Mouse (Mus musculus): ENCODE data around the gene Cadm3. TPM values are rescaled to one million over a fixed set of nuclear protein-coding genes. Genes with fewer than 3 reads are reported as not detected.
A peak's percentile ranks its signal among the peaks of the same experiment; 100 is the strongest.

Gene Cadm3
- polyA plus RNA-seq, 1 experiment from 2014 or later, result 59.8 TPM

- H3K9me3 ChIP-seq (replicated peaks; ENCODE audit: control insufficient read depth, low read length), result no peaks in the 10 kb centered on the region
- DNase-seq (ENCODE audit: low spot score), result no peak
- no peaks in the 10 kb centered on the region for H3K4me1 ChIP-seq (ENCODE audit: control insufficient read depth, insufficient read depth, low read length)
- no peak overlapping the region for H3K9ac ChIP-seq (ENCODE audit: low read length)
- WGBS, result 76% methylated on average over 6 of the region's 6 CpGs
- H3K27me3 ChIP-seq (replicated peaks; ENCODE audit: control insufficient read depth, insufficient read depth, low read length), result no peaks in the 10 kb centered on the region
- H3K4me3 ChIP-seq (ENCODE audit: low read depth, low read length), result no peak overlapping the region
- no peak overlapping the region for H3K4me2 ChIP-seq (ENCODE audit: low read length)
- ATAC-seq, result no peak
- no peaks in the 10 kb centered on the region for H3K36me3 ChIP-seq (ENCODE audit: control insufficient read depth, insufficient read depth, low read length)
- no peak overlapping the region for H3K27ac ChIP-seq (ENCODE audit: low read depth, low read length)
Observed at GRCm38 (mm10) chr1:173381436-173381835, 13.9 kb upstream of the Cadm3 start.

DNA sequence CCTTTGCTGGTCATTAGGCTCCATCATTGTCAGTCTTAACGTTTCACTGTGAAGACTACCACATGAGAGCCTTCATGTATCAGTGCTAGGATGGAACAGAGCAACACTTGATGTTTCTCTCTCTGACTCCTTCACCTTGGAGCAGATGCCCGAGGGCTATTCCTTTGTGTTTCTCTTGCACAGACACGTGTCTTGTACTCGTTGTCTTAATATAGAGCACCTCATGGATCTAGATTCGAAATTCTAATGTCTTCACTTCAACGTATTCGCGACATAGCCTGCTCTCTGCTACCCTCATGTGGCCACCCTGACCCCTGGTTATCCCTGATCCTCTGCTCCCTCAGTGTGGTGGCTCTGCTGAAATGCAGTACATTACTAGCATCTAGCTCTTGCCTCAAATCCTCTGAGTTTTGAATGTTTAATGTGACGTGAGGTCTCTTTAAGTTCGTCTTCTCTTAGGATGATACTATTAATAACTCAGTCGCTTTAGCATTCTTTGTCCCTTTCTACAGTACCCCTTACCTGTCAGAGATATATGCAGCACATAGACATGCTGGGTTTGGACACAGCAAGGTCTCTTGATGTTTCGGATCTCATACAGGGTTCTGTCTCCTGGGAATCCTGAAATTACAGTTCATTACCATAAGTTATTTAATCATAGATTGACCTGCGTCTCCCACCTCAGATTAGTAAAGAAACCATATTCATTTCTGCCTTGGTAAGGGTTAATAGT, 10.1 kb upstream of the Cadm3 start:
- H3K27me3 ChIP-seq (replicated peaks; ENCODE audit: control insufficient read depth, insufficient read depth, low read length), result no peaks in the 10 kb centered on the region
- ATAC-seq, result peak; percentile 76
- no peak overlapping the region for H3K27ac ChIP-seq (ENCODE audit: low read depth, low read length)
- H3K4me2 ChIP-seq (ENCODE audit: low read length), result no peak overlapping the region
- DNase-seq (ENCODE audit: low spot score), result peak; percentile 78
- no peak overlapping the region for H3K4me3 ChIP-seq (ENCODE audit: low read depth, low read length)
- H3K9ac ChIP-seq (ENCODE audit: low read length), result no peak overlapping the region
- H3K36me3 ChIP-seq (ENCODE audit: control insufficient read depth, insufficient read depth, low read length), result no peaks in the 10 kb centered on the region
- no peaks in the 10 kb centered on the region for H3K4me1 ChIP-seq (ENCODE audit: control insufficient read depth, insufficient read depth, low read length)
- no peaks in the 10 kb centered on the region for H3K9me3 ChIP-seq (replicated peaks; ENCODE audit: control insufficient read depth, low read length)
- 36% methylated on average over 13 of the region's 13 CpGs for WGBS

DNA sequence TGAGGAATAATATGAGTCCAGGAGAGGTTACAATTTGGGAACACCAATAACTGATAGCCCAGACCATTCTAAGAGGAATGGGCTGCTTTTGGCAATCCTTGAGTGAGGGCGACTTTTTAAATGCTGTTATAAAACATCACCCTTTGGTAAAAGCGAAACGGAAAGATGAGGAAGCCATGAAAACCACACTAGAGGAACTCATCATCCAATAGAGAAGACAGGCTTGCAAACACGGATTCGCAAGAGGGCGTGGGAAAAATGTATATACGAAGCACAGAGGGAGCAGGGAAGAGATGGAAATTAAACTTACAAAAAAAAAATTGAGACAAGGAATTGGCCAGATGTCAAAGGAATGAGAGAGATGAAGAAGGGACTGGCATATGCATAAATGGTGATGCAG, 6.5 kb upstream of the Cadm3 start:
- 88% methylated on average over 7 of the region's 7 CpGs for WGBS
- no peaks in the 10 kb centered on the region for H3K27me3 ChIP-seq (replicated peaks; ENCODE audit: control insufficient read depth, insufficient read depth, low read length)

GRCm38 (mm10) chr1:173371586-173371985, 4.1 kb upstream of the Cadm3 start:
- Histone ChIP-seq H3K27ac (ENCODE audit: low read depth, low read length) (no peak overlapping the region), H3K36me3 (ENCODE audit: control insufficient read depth, insufficient read depth, low read length) (no peaks in the 10 kb centered on the region), H3K4me3 (ENCODE audit: low read depth, low read length) (no peak overlapping the region), H3K4me1 (ENCODE audit: control insufficient read depth, insufficient read depth, low read length) (peaks cover 6% of the 10 kb centered on the region; the same call in 1 of the 2 replicates), H3K9me3 (replicated peaks; ENCODE audit: control insufficient read depth, low read length) (no peaks in the 10 kb centered on the region), H3K9ac (ENCODE audit: low read length) (no peak overlapping the region), H3K27me3 (replicated peaks; ENCODE audit: control insufficient read depth, insufficient read depth, low read length) (no peaks in the 10 kb centered on the region), H3K4me2 (ENCODE audit: low read length) (no peak overlapping the region)
- ATAC-seq (no peak), DNase-seq (ENCODE audit: low spot score) (no peak)
- 72% methylated on average over 6 of the region's 6 CpGs for WGBS

More for the DNA sequence above, 6.5 kb upstream of the Cadm3 start:
- no peak for ATAC-seq
- no peak overlapping the region for H3K27ac ChIP-seq (ENCODE audit: low read depth, low read length)
- DNase-seq (ENCODE audit: low spot score), result no peak
- H3K9me3 ChIP-seq (replicated peaks; ENCODE audit: control insufficient read depth, low read length), result no peaks in the 10 kb centered on the region
- no peaks in the 10 kb centered on the region for H3K4me1 ChIP-seq (ENCODE audit: control insufficient read depth, insufficient read depth, low read length)
- H3K4me2 ChIP-seq (ENCODE audit: low read length), result no peak overlapping the region
- no peaks in the 10 kb centered on the region for H3K36me3 ChIP-seq (ENCODE audit: control insufficient read depth, insufficient read depth, low read length)
- H3K4me3 ChIP-seq (ENCODE audit: low read depth, low read length), result no peak overlapping the region
- no peak overlapping the region for H3K9ac ChIP-seq (ENCODE audit: low read length)

DNA sequence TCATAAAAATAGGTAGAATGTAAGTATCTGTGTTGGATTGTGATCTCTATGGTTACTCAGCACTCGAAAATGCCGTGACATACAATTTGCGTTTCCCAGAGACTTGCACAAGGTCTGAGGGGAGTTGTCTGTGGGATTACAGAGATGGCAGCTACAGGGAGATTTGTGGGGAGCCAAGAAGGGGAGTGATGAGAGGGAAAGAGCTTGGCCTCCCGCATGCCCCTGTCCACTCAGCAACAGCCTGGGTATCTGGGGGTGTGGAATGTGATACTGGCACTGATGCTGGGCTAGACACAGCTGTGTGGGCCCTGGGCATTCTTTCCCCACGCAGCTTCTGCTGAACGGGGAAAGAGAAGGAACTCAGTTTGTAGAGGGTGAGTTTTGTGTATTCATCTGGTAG, 3.0 kb upstream of the Cadm3 start:
- H3K9ac ChIP-seq (ENCODE audit: low read length), result no peak overlapping the region
- no peaks in the 10 kb centered on the region for H3K9me3 ChIP-seq (replicated peaks; ENCODE audit: control insufficient read depth, low read length)
- WGBS, result 67% methylated on average over 6 of the region's 6 CpGs
- no peak overlapping the region for H3K27ac ChIP-seq (ENCODE audit: low read depth, low read length)
- no peak overlapping the region for H3K4me2 ChIP-seq (ENCODE audit: low read length)
- peaks cover 15% of the 10 kb centered on the region for H3K4me1 ChIP-seq (ENCODE audit: control insufficient read depth, insufficient read depth, low read length)
- no peak overlapping the region for H3K4me3 ChIP-seq (ENCODE audit: low read depth, low read length)
- no peaks in the 10 kb centered on the region for H3K27me3 ChIP-seq (replicated peaks; ENCODE audit: control insufficient read depth, insufficient read depth, low read length)
- DNase-seq (ENCODE audit: low spot score) (no peak), ATAC-seq (no peak)
- no peaks in the 10 kb centered on the region for H3K36me3 ChIP-seq (ENCODE audit: control insufficient read depth, insufficient read depth, low read length)

DNA sequence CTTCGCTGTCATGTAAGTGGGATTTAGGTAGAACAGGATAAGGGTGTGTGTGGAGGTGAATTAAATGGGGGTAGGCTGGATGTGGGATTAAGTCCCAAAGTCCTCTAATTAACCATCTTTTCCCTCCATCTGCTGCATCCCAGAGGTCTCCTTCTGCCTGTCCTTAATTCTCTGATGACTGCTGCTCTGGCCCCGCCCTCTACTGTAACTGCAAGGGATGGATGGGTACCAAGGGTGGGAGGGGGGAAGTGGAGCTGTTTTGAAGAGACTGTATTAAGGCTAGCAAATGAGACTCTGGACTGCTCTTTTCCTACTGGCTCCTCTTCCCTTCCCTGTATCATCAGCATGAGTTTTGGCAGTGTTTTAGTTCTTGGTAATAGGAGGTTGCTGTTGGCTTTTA, 2.1 kb upstream of the Cadm3 start:
- Histone ChIP-seq H3K4me1 (ENCODE audit: control insufficient read depth, insufficient read depth, low read length) (peaks cover 19% of the 10 kb centered on the region), H3K27me3 (replicated peaks; ENCODE audit: control insufficient read depth, insufficient read depth, low read length) (no peaks in the 10 kb centered on the region), H3K27ac (ENCODE audit: low read depth, low read length) (no peak overlapping the region), H3K4me3 (ENCODE audit: low read depth, low read length) (no peak overlapping the region), H3K4me2 (ENCODE audit: low read length) (no peak overlapping the region), H3K36me3 (ENCODE audit: control insufficient read depth, insufficient read depth, low read length) (no peaks in the 10 kb centered on the region), H3K9ac (ENCODE audit: low read length) (no peak overlapping the region), H3K9me3 (replicated peaks; ENCODE audit: control insufficient read depth, low read length) (no peaks in the 10 kb centered on the region)
- no peak for ATAC-seq
- WGBS, result 80% methylated on average over 2 of the region's 2 CpGs
- DNase-seq (ENCODE audit: low spot score), result no peak

DNA sequence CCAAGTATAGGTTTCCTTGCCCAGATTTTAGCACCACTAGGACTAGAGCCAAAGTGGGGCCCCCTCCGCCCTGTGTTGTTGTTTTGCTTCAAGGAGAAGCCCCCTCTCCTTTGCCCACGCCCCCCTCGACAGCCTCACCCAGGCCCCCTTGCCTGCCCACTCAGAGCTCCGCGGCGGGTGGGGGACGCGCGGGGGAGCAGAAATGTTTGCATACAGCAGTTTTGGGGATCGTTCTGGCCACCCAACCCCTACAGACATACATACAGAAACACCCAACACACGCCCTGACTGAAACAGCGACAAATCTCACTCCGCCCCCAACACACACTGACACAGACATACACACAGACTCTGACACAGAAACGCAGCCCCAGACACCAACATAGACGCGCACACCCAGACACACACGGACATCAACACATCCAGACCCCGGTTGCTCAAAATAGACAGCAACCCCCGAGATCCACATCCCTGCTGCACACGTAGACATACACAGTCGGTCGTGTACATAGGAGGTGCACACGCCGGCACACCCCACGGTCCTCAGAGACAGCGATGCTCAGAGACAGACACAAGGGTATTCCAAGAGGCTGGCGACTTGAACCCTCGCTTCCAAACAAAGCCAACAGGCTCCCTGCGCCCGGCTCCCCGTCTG, 667 bp downstream of the Cadm3 start:
- Histone ChIP-seq H3K4me3 (ENCODE audit: low read depth, low read length) (peak overlapping the region; percentile 90), H3K27ac (ENCODE audit: low read depth, low read length) (peak overlapping the region; percentile 87), H3K9ac (ENCODE audit: low read length) (peak overlapping the region; percentile 93), H3K36me3 (ENCODE audit: control insufficient read depth, insufficient read depth, low read length) (0 out of 2 replicates have a peak, but pooled peaks cover 7% of the 10 kb centered on the region), H3K4me1 (ENCODE audit: control insufficient read depth, insufficient read depth, low read length) (peaks cover 23% of the 10 kb centered on the region), H3K9me3 (replicated peaks; ENCODE audit: control insufficient read depth, low read length) (no peaks in the 10 kb centered on the region), H3K4me2 (ENCODE audit: low read length) (peak overlapping the region; percentile 81), H3K27me3 (replicated peaks; ENCODE audit: control insufficient read depth, insufficient read depth, low read length) (no peaks in the 10 kb centered on the region)
- ATAC-seq, result peak; percentile 72
- peak; percentile 71 for DNase-seq (ENCODE audit: low spot score)
- WGBS, result under 1% methylated on average over 31 of the region's 31 CpGs

DNA sequence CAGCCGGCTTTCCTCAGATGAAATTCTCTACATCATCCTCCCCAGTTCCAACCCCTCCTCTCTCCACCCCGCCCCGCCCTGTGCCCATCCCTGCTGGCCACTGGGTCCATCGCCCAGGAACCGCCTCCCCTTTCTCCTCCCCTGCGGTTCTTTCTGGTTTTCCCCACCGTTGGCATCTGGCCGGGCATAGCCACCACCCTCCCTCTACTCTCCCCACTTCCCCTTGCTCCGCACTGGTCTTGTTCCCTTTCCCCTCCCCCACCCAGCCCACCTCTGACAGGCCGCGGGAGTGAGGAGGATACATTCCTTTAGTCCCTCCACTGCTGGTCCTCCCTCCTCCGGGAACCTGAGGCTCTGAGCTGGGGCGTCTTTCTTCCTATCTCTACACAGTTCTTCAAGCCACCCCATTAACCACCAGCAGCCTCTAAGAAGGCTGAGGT, 1.5 kb downstream of the Cadm3 start:
- Histone ChIP-seq H3K27ac (ENCODE audit: low read depth, low read length) (0 out of 2 replicates have a peak overlapping the region, but pooled peaks have one; percentile 87), H3K4me1 (ENCODE audit: control insufficient read depth, insufficient read depth, low read length) (peaks cover 23% of the 10 kb centered on the region), H3K9ac (ENCODE audit: low read length) (peak overlapping the region; percentile 93), H3K9me3 (replicated peaks; ENCODE audit: control insufficient read depth, low read length) (no peaks in the 10 kb centered on the region), H3K36me3 (ENCODE audit: control insufficient read depth, insufficient read depth, low read length) (0 out of 2 replicates have a peak, but pooled peaks cover 7% of the 10 kb centered on the region), H3K27me3 (replicated peaks; ENCODE audit: control insufficient read depth, insufficient read depth, low read length) (no peaks in the 10 kb centered on the region), H3K4me2 (ENCODE audit: low read length) (peak overlapping the region; percentile 81), H3K4me3 (ENCODE audit: low read depth, low read length) (peak overlapping the region; percentile 90)
- 3% methylated on average over 13 of the region's 13 CpGs for WGBS
- peak; percentile 48 for DNase-seq (ENCODE audit: low spot score)
- peak; percentile 12; the same call in 1 of the 2 replicates for ATAC-seq
